Mouse (Mus musculus): Measurements from ENCODE around the gene Sox1.

The Sox1 gene

GRCm38 (mm10) chr8:12425906-12426305 is 30.8 kb downstream of the Sox1 start:
- no peak for DNase-seq (ENCODE audit: low read depth, low spot score)

- no peak for DNase-seq (ENCODE audit: low read depth, low spot score)
Observed at GRCm38 (mm10) chr8:12427346-12427745, 32.3 kb downstream of the Sox1 start.

DNA sequence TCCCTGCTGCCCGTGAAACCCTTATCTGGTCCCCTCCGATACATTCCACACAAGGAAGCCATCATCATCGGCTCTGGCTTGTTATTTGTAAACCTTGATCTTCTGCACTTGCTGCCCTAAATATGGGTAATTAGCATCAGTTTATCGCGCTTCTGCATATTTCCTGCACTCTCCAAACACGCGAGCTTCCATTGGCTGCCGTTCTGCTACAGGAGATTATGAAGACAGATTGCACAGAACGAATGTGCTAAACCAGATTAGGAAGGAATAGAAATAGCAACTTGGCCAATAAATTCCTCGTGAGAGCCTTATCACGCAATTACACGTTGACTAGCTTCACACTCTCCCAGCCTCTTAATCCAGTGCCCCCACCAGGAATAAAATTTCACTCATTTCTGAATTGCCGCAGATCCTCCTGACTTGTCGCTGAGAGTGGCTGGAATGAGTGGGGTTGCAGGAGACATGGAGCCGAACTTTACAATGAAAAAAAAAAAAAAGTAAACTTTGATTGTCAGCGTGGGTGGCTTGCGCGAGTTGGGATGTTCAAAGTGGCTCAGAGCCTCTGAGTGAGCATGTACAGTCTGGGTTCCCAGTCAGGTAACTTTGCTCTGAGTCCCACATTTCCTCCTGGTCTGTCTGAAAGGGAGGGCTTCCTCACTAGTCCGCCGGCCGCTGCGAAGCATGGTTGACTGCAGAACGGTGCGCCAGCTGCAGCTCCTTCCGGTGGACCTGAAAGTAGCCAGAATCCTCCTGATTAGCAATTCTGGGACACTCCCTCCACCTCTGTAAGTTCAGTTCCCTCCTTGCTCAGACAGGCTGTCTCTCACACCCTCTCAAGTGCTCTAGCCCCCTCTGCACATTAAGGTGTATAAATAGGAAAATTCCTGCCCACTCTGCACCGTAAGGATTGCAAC is 33.0 kb downstream of the Sox1 start:
- no peak for DNase-seq (ENCODE audit: low read depth, low spot score)

GRCm38 (mm10) chr8:12428931-12429330 is 33.8 kb downstream of the Sox1 start:
- no peak for DNase-seq (ENCODE audit: low read depth, low spot score)

- no peak for DNase-seq (ENCODE audit: low read depth, low spot score)
Observed at GRCm38 (mm10) chr8:12429601-12430172, 34.6 kb downstream of the Sox1 start.

GRCm38 (mm10) chr8:12430173-12430899 is 35.2 kb downstream of the Sox1 start:
- peak; percentile 25 for DNase-seq (ENCODE audit: low read depth, low spot score)

DNA sequence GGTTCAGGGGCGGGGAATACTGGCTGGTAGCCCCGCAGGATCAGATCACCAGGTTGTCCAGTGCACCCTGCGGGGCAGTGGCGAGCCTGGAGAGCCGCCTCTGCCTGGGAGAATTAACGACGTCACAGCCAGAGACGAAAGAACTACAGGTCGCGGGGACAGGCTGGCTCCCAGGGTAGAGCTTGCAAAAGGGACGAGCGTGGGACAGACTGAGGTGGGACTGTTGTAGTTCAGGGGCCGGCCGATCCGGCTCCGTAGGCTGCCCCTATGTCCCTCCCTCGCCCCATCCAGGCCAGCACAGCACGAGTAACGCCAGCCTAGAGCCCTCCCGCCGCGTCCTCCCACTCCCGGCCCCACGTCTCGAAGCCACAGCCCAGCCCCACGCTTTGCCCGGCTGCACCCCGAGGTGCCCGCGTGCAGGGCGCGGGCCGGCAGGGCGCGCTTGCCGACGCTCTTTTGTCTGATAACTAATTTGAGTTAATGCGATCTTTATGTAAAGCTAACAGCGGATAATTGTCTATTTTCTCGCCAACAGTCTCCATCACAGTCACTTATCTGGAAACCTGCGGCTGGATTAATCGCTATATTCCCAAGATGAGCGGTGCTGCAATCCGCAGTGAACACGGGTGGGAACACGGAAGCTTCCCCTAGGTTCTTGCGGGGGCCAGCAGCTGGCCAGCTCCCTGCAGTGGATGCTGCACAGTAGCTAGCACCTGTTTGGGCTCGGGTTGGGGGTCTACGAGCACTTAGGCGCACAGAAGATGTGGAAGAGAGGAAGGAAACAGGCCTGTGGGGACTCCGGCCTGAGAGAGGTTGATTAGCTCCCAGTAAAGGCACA is 36.0 kb downstream of the Sox1 start:
- DNase-seq (ENCODE audit: low read depth, low spot score) = no peak

- no peak for DNase-seq (ENCODE audit: low read depth, low spot score)
Observed at GRCm38 (mm10) chr8:12431738-12432055, 36.6 kb downstream of the Sox1 start.

DNA sequence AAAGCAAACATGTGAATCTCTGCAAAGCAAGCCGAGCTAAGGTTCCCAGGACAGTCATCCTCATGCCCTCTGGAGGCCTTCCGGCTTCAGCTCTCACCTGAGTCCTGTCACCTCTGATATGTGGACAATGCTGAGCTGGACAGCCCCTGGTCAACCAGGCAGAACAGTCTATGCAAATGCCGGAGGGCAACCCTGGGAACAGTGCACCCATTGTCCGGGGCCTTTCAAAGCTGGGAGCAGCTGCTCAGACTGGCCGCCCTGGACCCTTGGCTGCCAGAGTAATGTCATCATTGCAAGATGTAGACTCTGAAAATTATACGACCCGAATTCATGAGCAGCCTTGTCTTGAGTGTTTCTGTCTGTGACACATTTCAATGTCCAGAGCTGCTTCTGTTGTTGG is 37.5 kb downstream of the Sox1 start:
- DNase-seq (ENCODE audit: low read depth, low spot score) = no peak

- DNase-seq (ENCODE audit: low read depth, low spot score) = no peak
Observed at GRCm38 (mm10) chr8:12434771-12435170, 39.7 kb downstream of the Sox1 start.

- no peak for DNase-seq (ENCODE audit: low read depth, low spot score)
Observed at GRCm38 (mm10) chr8:12438021-12438420, 42.9 kb downstream of the Sox1 start.

GRCm38 (mm10) chr8:12439044-12439443 is 43.9 kb downstream of the Sox1 start:
- DNase-seq (ENCODE audit: low read depth, low spot score) = no peak

GRCm38 (mm10) chr8:12439846-12440245 is 44.8 kb downstream of the Sox1 start:
- no peak for DNase-seq (ENCODE audit: low read depth, low spot score)

DNA sequence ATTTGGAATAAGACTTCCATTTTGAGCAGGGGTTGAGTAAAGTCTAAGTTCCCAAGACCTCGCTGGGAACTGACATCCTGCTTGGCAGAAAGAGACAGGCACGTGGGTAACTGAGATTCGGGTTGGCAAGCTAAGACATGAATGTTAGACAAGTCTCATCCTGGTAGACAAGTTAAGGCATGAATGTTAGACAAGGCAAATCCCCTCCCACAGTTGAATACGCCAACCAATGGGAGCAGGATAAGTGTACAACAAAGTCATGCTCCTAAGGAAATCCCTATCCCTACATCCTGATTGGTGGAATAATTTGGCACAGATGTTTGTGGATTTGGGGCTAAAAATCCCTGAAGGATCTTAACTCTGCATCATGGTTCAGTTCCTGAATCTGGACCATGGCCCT is 45.9 kb downstream of the Sox1 start:
- no peak for DNase-seq (ENCODE audit: low read depth, low spot score)

- no peak for DNase-seq (ENCODE audit: low read depth, low spot score)
Observed at GRCm38 (mm10) chr8:12445258-12445657, 50.2 kb downstream of the Sox1 start.

GRCm38 (mm10) chr8:12445926-12446680 is 51.0 kb downstream of the Sox1 start:
- no peak for DNase-seq (ENCODE audit: low read depth, low spot score)
